Mouse (Mus musculus) layer of hippocampus, adult 2 months (tissue): Measurements from ENCODE around the gene Gm2696. TPM values are rescaled to one million over a fixed set of nuclear protein-coding genes. Genes with fewer than 3 reads are reported as not detected.
"Not testable (repeated sequence)": the region's sequence is repeated elsewhere in the genome, so short reads cannot be mapped to it uniquely, and the experiment has no call there.

Experiments used
- DNase-seq, 2 experiments: peaks; one replicate each; pipeline ENCODE4 v3.0.0; 2022; ENCODE audit warnings: low spot score in 2 of 2
- H3K27ac ChIP-seq: fragments of 200-600 bp; 2 replicates; pipeline ENCODE4 v1.8.1; 2022
- H3K4me3 ChIP-seq: fragments of 200-600 bp; 2 replicates; pipeline ENCODE4 v1.8.1; 2022; ENCODE audit warnings: mild to moderate bottlenecking
- CTCF ChIP-seq: fragments of 200-600 bp; conservative IDR thresholded peaks from 2 replicates; pipeline ENCODE4 v1.8.1; 2022; ENCODE audit warnings: antibody characterized with exemption, mild to moderate bottlenecking, moderate library complexity
- long read RNA-seq, 2 experiments: library from polyadenylated mRNA; stranded (forward); transcript quantifications; one replicate each; pipeline ENCODE4 v2.0.0; 2021; ENCODE audit warnings: borderline mapping rate in 2 of 2
- total RNA-seq, 2 experiments: library from RNA; stranded (reverse); gene quantifications; 2 replicates each; pipeline ENCODE4 v1.2.3; 2021

The Gm2696 gene
- total RNA-seq, result not detected
- long read RNA-seq, experiment 1, result 0 reads
- long read RNA-seq, experiment 2, result 0 reads

GRCm38 (mm10) chr10:77814382-77814781, at the start of gene Gm2696:
Gene Gm2696 (plus strand): TSS chr10:77814682.
- no peak within 1 kb of the TSS for H3K4me3 ChIP-seq
- no peak for TF ChIP-seq CTCF
- DNase-seq, result no peak
- no peak within 1 kb of the TSS for H3K27ac ChIP-seq

GRCm38 (mm10) chr10:77769727-77770126, 44.8 kb upstream of the Gm2696 start:
- no peak for DNase-seq
- Histone ChIP-seq H3K4me3 (no peak overlapping the region), H3K27ac (no peak overlapping the region)
- TF ChIP-seq CTCF, result no peak

- not testable (repeated sequence) for H3K4me3 ChIP-seq, H3K27ac ChIP-seq, DNase-seq
Observed at GRCm38 (mm10) chr10:77771225-77771624, 43.3 kb upstream of the Gm2696 start, which contains the start of gene Gm3238. Gene Gm3238 (minus strand): TSS chr10:77771325.

- H3K4me3 ChIP-seq, DNase-seq, H3K27ac ChIP-seq: not testable (repeated sequence)
Observed at GRCm38 (mm10) chr10:77772142-77772541, 42.3 kb upstream of the Gm2696 start.

- H3K27ac ChIP-seq, H3K4me3 ChIP-seq, DNase-seq: not testable (repeated sequence)
Observed at GRCm38 (mm10) chr10:77776844-77777243, 37.6 kb upstream of the Gm2696 start, which contains the start of gene Gm7138. Gene Gm7138 (minus strand): TSS chr10:77776944.

- DNase-seq, H3K27ac ChIP-seq, H3K4me3 ChIP-seq: not testable (repeated sequence)
Observed at GRCm38 (mm10) chr10:77782442-77782841, 32.0 kb upstream of the Gm2696 start, which contains the start of gene Gm3250. Gene Gm3250 (minus strand): TSS chr10:77782542.

- not testable (repeated sequence) for DNase-seq, H3K4me3 ChIP-seq, H3K27ac ChIP-seq
Observed at GRCm38 (mm10) chr10:77783396-77783795, 31.1 kb upstream of the Gm2696 start.

- H3K4me3 ChIP-seq, DNase-seq, H3K27ac ChIP-seq: not testable (repeated sequence)
Observed at GRCm38 (mm10) chr10:77787876-77788275, 26.6 kb upstream of the Gm2696 start, which contains the start of gene Gm7137. Gene Gm7137 (minus strand): TSS chr10:77788200.

GRCm38 (mm10) chr10:77788621-77789020, 25.9 kb upstream of the Gm2696 start:
- DNase-seq, result no peak
- Histone ChIP-seq H3K27ac (no peak overlapping the region), H3K4me3 (no peak overlapping the region)
- no peak for TF ChIP-seq CTCF

- no peak for DNase-seq
- no peak for TF ChIP-seq CTCF
- Histone ChIP-seq H3K27ac (no peak within 1 kb of the TSS), H3K4me3 (no peak within 1 kb of the TSS)
Observed at GRCm38 (mm10) chr10:77794976-77795375, 19.5 kb upstream of the Gm2696 start, which contains the start of gene Gm9639. Gene Gm9639 (minus strand): TSS chr10:77795076.

- no peak for DNase-seq
- no peak for TF ChIP-seq CTCF
- H3K27ac ChIP-seq, result no peak overlapping the region
- H3K4me3 ChIP-seq, result no peak overlapping the region
Observed at GRCm38 (mm10) chr10:77797677-77798076, 16.8 kb upstream of the Gm2696 start.

GRCm38 (mm10) chr10:77798164-77798920, 16.1 kb upstream of the Gm2696 start:
- DNase-seq, H3K4me3 ChIP-seq, H3K27ac ChIP-seq: not testable (repeated sequence)

GRCm38 (mm10) chr10:77798921-77799508, 15.5 kb upstream of the Gm2696 start, which contains the start of gene Gm19668:
Gene Gm19668 (minus strand): TSS chr10:77799133.
- DNase-seq, result no peak
- Histone ChIP-seq H3K4me3 (no peak within 1 kb of the TSS), H3K27ac (no peak within 1 kb of the TSS)
- TF ChIP-seq CTCF, result no peak

- Histone ChIP-seq H3K4me3 (no peak overlapping the region), H3K27ac (no peak overlapping the region)
- TF ChIP-seq CTCF, result no peak
- no peak for DNase-seq
Observed at GRCm38 (mm10) chr10:77804095-77804494, 10.4 kb upstream of the Gm2696 start.
